Comparison of ENCODE assay signal across 7 mouse cellular contexts in genomic region chr5:134227574-134228248, GRCm38 (mm10). TPM values are rescaled to one million over a fixed set of nuclear protein-coding genes. Genes with fewer than 3 reads are reported as not detected.
DNase-seq lines count a peak whose midpoint lies in the region; ATAC-seq and TF ChIP-seq lines count a peak whose summit lies in the region.

No protein-coding gene starts in this region.

- H3K9me3 ChIP-seq in lung, embryonic 14.5 days (ENCODE audit: low read depth, low read length), result no peaks in the 10 kb centered on the region
- H3K9me3 ChIP-seq in heart, embryonic 13.5 days, result no peaks in the 10 kb centered on the region
- no peaks in the 10 kb centered on the region for H3K9me3 ChIP-seq in neural tube, embryonic 11.5 days (ENCODE audit: control insufficient read depth, low read length)

- ATAC-seq in lung, embryonic 14.5 days (ENCODE audit: insufficient read depth), result no peak
- no peak for ATAC-seq in heart, embryonic 13.5 days (ENCODE audit: extremely low read depth, insufficient number of reproducible peaks, low FRiP score, low TSS enrichment)
- ATAC-seq in neural tube, embryonic 11.5 days (ENCODE audit: insufficient read depth, low FRiP score, low TSS enrichment), result no peak

- H3K4me3 ChIP-seq in lung, embryonic 14.5 days (ENCODE audit: low read depth, low read length), result no peak overlapping the region
- H3K4me3 ChIP-seq in bone marrow, adult 2 months (replicated peaks; ENCODE audit: control insufficient read depth, low read depth, low read length), result peak overlapping the region; percentile 78
- H3K4me3 ChIP-seq in heart, embryonic 13.5 days, result no peak overlapping the region
- H3K4me3 ChIP-seq in neural tube, embryonic 11.5 days (ENCODE audit: low read depth, low read length), result no peak overlapping the region

- peak overlapping the region; percentile 8; the same call in 1 of the 2 replicates for H3K9ac ChIP-seq in lung, embryonic 14.5 days
- peak overlapping the region; percentile 64 for H3K9ac ChIP-seq in heart, embryonic 13.5 days
- H3K9ac ChIP-seq in neural tube, embryonic 11.5 days (ENCODE audit: low read length), result no peak overlapping the region

- no peaks in the 10 kb centered on the region for H3K36me3 ChIP-seq in lung, embryonic 14.5 days (ENCODE audit: insufficient read depth)
- no peaks in the 10 kb centered on the region for H3K36me3 ChIP-seq in heart, embryonic 13.5 days
- H3K36me3 ChIP-seq in neural tube, embryonic 11.5 days (ENCODE audit: control insufficient read depth, insufficient read depth, low read length), result no peaks in the 10 kb centered on the region

- peak; percentile 71 for DNase-seq in lung, embryonic 14.5 days
- no peak for DNase-seq in lung, postnatal 25 days (ENCODE audit: low spot score)
- peak; percentile 50 for DNase-seq in neural tube, embryonic 11.5 days (ENCODE audit: low spot score)
- no peak for DNase-seq in left cerebral cortex, postnatal 25 days (ENCODE audit: low spot score in 2 of 2)
- no peak for DNase-seq in layer of hippocampus, postnatal 25 days (ENCODE audit: extremely low spot score in 1 of 2, low spot score in 1 of 2)

- 32% methylated on average over 11 of the region's 11 CpGs for WGBS in lung, embryonic 14.5 days
- 15% methylated on average over 11 of the region's 11 CpGs for WGBS in bone marrow, adult 2 months
- WGBS in heart, embryonic 13.5 days, result 32% methylated on average over 11 of the region's 11 CpGs
- WGBS in neural tube, embryonic 11.5 days, result 46% methylated on average over 11 of the region's 11 CpGs

- intact Hi-C loops in left cerebral cortex, postnatal 25 days (cut with DNase I), result loop anchor here (5.0 kb wide), 1 partner anchor 115 kb away; no protein-coding TSS in a partner anchor

- no peaks in the 10 kb centered on the region for H3K4me1 ChIP-seq in lung, embryonic 14.5 days (ENCODE audit: insufficient read depth)
- H3K4me1 ChIP-seq in bone marrow, adult 2 months (ENCODE audit: control insufficient read depth, insufficient read depth, low read length), result peaks cover 6% of the 10 kb centered on the region
- H3K4me1 ChIP-seq in heart, embryonic 13.5 days, result peaks cover 37% of the 10 kb centered on the region
- H3K4me1 ChIP-seq in neural tube, embryonic 11.5 days (ENCODE audit: control insufficient read depth, insufficient read depth, low read length), result no peaks in the 10 kb centered on the region

- peak; percentile 50 for TF ChIP-seq CTCF in lung, embryonic 14.5 days (IDR thresholded peaks at IDR 0.05; ENCODE audit: low read depth)
- no peak for TF ChIP-seq CTCF in bone marrow, adult 2 months (IDR thresholded peaks at IDR 0.05; ENCODE audit: control insufficient read depth, insufficient read depth, low read length)

- H3K27ac ChIP-seq in lung, embryonic 14.5 days (ENCODE audit: low read depth), result 0 out of 2 replicates have a peak overlapping the region, but pooled peaks have one; percentile 24
- H3K27ac ChIP-seq in bone marrow, adult 2 months (ENCODE audit: control insufficient read depth, insufficient read depth, low read depth, low read length, poor library complexity), result peak overlapping the region; percentile 67
- peak overlapping the region; percentile 16 for H3K27ac ChIP-seq in heart, embryonic 13.5 days (replicated peaks)
- no peak overlapping the region for H3K27ac ChIP-seq in neural tube, embryonic 11.5 days (ENCODE audit: low read depth, low read length)

- peak overlapping the region; percentile 18; the same call in 1 of the 2 replicates for H3K4me2 ChIP-seq in lung, embryonic 14.5 days
- H3K4me2 ChIP-seq in heart, embryonic 13.5 days, result peak overlapping the region; percentile 26; the same call in 1 of the 2 replicates
- no peak overlapping the region for H3K4me2 ChIP-seq in neural tube, embryonic 11.5 days (ENCODE audit: low read depth)

- H3K27me3 ChIP-seq in lung, embryonic 14.5 days (ENCODE audit: insufficient read depth, low read length), result no peaks in the 10 kb centered on the region
- H3K27me3 ChIP-seq in heart, embryonic 13.5 days (replicated peaks), result peaks cover 7% of the 10 kb centered on the region
- H3K27me3 ChIP-seq in neural tube, embryonic 11.5 days (ENCODE audit: control insufficient read depth, insufficient read depth, low read length), result 0 out of 2 replicates have a peak, but pooled peaks cover under 1% of the 10 kb centered on the region

- no peak for TF ChIP-seq POLR2A in bone marrow, adult 2 months (IDR thresholded peaks at IDR 0.05; ENCODE audit: borderline replicate concordance, control insufficient read depth, low read depth, low read length)

RNA-seq across cellular contexts. Expression of gene Ncf1, which starts 1.7 kb away (rescaled TPM):
- polyA plus RNA-seq in lung, embryonic 14.5 days (2014; fragmentation: Nextera tagmentation; extraction: Ambion mirVana), result 4.8 and 6.4 TPM in 2 replicates
- polyA plus RNA-seq in bone marrow, adult 2 months (2011; ENCODE audit: insufficient read depth, insufficient read length, low replicate concordance, missing spikeins), result 78.6 and 222 TPM in 2 replicates
- polyA plus RNA-seq in heart, embryonic 13.5 days (2015; fragmentation: Nextera tagmentation; extraction: Ambion mirVana), result 2.7 and 3.1 TPM in 2 replicates
- polyA plus RNA-seq in neural tube, embryonic 11.5 days (2014; fragmentation: Nextera tagmentation; extraction: Ambion mirVana), result 2.5 and 3.1 TPM in 2 replicates
- 1 to 10 TPM; 5.1 to 7.3 TPM for total RNA-seq in left cerebral cortex, postnatal 25 days (2021)
- 1 to 10 TPM; 5.5 to 7.8 TPM for total RNA-seq in layer of hippocampus, postnatal 25 days (2021)

RNA-seq across cellular contexts. Expression of gene Gtf2ird2, which starts 43.9 kb away (rescaled TPM):
- polyA plus RNA-seq in lung, embryonic 14.5 days (2014; fragmentation: Nextera tagmentation; extraction: Ambion mirVana), result 6.9 and 9.6 TPM in 2 replicates
- 3.0 and 5.5 TPM in 2 replicates for polyA plus RNA-seq in bone marrow, adult 2 months (2011; ENCODE audit: insufficient read depth, insufficient read length, low replicate concordance, missing spikeins)
- polyA plus RNA-seq in heart, embryonic 13.5 days (2015; fragmentation: Nextera tagmentation; extraction: Ambion mirVana), result 5.8 and 6.3 TPM in 2 replicates
- polyA plus RNA-seq in neural tube, embryonic 11.5 days (2014; fragmentation: Nextera tagmentation; extraction: Ambion mirVana), result 6.9 and 8.6 TPM in 2 replicates
- 10 to 100 TPM; 15.1 to 16.7 TPM for total RNA-seq in left cerebral cortex, postnatal 25 days (2021)
- total RNA-seq in layer of hippocampus, postnatal 25 days (2021), result 10 to 100 TPM; 14.8 to 15.4 TPM

RNA-seq across cellular contexts. Expression of gene Rcc1l, which starts 51.1 kb away (rescaled TPM):
- polyA plus RNA-seq in lung, embryonic 14.5 days (2014; fragmentation: Nextera tagmentation; extraction: Ambion mirVana), result 31.2 and 35.5 TPM in 2 replicates
- 10.4 and 12.5 TPM in 2 replicates for polyA plus RNA-seq in bone marrow, adult 2 months (2011; ENCODE audit: insufficient read depth, insufficient read length, low replicate concordance, missing spikeins)
- 24.3 and 25.4 TPM in 2 replicates for polyA plus RNA-seq in heart, embryonic 13.5 days (2015; fragmentation: Nextera tagmentation; extraction: Ambion mirVana)
- polyA plus RNA-seq in neural tube, embryonic 11.5 days (2014; fragmentation: Nextera tagmentation; extraction: Ambion mirVana), result 23.6 and 25.4 TPM in 2 replicates
- total RNA-seq in left cerebral cortex, postnatal 25 days (2021), result 10 to 100 TPM; 15.2 to 17.2 TPM
- total RNA-seq in layer of hippocampus, postnatal 25 days (2021), result 10 to 100 TPM; 14.0 to 15.7 TPM

Comparison
In these comparisons a context has a peak if more than half of its experiments do, and no peak if none do; other contexts are left out.
1. DNase-seq: peak in lung, embryonic 14.5 days (single experiment) and neural tube, embryonic 11.5 days (single experiment); none in lung, postnatal 25 days (single experiment), left cerebral cortex, postnatal 25 days (0 of 2) and layer of hippocampus, postnatal 25 days (0 of 2).
2. RNA of gene Ncf1, which starts 1.7 kb away (polyA plus RNA-seq): 78.6 to 222 TPM in bone marrow, adult 2 months; 4.8 to 6.4 TPM in lung, embryonic 14.5 days, 2.5 to 3.1 TPM in neural tube, embryonic 11.5 days and 2.7 to 3.1 TPM in heart, embryonic 13.5 days; every median in the first group is over 10 times any median in the second.